Mouse (Mus musculus): ENCODE data around the gene Lamtor1. TPM values are rescaled to one million over a fixed set of nuclear protein-coding genes. Genes with fewer than 3 reads are reported as not detected.
A peak's percentile ranks its signal among the peaks of the same experiment; 100 is the strongest.

Lamtor1 gene
- total and polyA plus RNA-seq, 2 experiments from 2014 or later = 126 to 149 TPM

DNA sequence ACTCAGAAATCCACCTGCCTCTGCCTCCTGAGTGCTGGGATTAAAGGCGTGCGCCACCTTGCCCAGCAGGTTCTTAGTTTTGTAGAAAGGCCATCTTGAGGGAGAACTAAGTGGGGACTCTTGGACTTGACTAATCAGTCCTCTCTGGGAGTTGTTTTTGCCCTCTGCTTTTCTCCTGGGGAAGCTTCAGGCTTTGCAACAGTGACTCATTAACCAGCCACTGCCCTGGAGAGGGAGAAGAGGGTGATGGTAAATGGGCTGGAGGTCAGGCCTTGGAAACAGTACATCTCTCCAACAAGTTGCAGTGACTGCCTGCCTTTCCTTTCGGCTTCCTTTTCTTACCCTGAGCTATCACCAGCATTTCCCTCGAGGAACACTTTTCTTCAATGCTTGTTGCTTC is 58.8 kb downstream of the Lamtor1 start:
- ATAC-seq (ENCODE audit: insufficient read depth, low read depth) (no peak), DNase-seq (ENCODE audit: low spot score) (no peak)
- no peak for TF ChIP-seq EP300 (IDR thresholded peaks at IDR 0.05; ENCODE audit: low read depth)
- TF ChIP-seq CTCF (IDR thresholded peaks at IDR 0.05; ENCODE audit: low read depth) = no peak
- Histone ChIP-seq H3K9me3 (replicated peaks; ENCODE audit: control insufficient read depth, low read length) (no peaks in the 10 kb centered on the region), H3K4me2 (ENCODE audit: low read depth, low read length) (no peak overlapping the region), H3K4me1 (ENCODE audit: control insufficient read depth, insufficient read depth) (peaks cover 10% of the 10 kb centered on the region), H3K27ac (ENCODE audit: low read depth) (no peak overlapping the region), H3K36me3 (replicated peaks; ENCODE audit: control insufficient read depth, insufficient read depth, low read length) (no peaks in the 10 kb centered on the region), H3K9ac (replicated peaks; ENCODE audit: low read depth, low read length) (no peak overlapping the region), H3K27me3 (ENCODE audit: control insufficient read depth, insufficient read depth, low read length) (no peaks in the 10 kb centered on the region), H3K4me3 (ENCODE audit: low read depth, low read length) (no peak overlapping the region)
- 80% methylated on average over 4 of the region's 4 CpGs for WGBS

DNA sequence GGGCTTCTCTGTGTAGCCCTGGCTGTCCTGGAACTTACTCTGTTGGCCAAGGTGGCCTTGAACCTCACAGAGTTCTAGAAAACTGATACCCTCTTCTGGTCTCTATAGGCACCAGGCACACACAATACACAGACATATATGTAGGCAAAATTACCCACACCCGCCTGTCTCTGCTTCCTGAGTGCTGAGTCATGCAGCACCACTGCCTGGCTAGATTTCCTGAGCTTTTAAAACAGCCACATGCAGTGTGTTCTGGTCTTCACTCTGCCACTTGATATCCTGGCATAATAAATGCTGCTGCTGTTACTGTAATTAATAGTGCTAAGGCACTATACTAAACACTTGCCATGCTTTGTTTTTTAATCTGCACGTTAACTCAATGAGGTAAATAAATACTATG is 59.9 kb downstream of the Lamtor1 start:
- Histone ChIP-seq H3K4me1 (ENCODE audit: control insufficient read depth, insufficient read depth) (peaks cover 11% of the 10 kb centered on the region), H3K4me2 (ENCODE audit: low read depth, low read length) (no peak overlapping the region), H3K27me3 (ENCODE audit: control insufficient read depth, insufficient read depth, low read length) (no peaks in the 10 kb centered on the region), H3K9me3 (replicated peaks; ENCODE audit: control insufficient read depth, low read length) (no peaks in the 10 kb centered on the region), H3K9ac (replicated peaks; ENCODE audit: low read depth, low read length) (no peak overlapping the region), H3K27ac (ENCODE audit: low read depth) (no peak overlapping the region), H3K36me3 (replicated peaks; ENCODE audit: control insufficient read depth, insufficient read depth, low read length) (no peaks in the 10 kb centered on the region), H3K4me3 (ENCODE audit: low read depth, low read length) (no peak overlapping the region)
- ATAC-seq (ENCODE audit: insufficient read depth, low read depth) = no peak
- TF ChIP-seq EP300 (IDR thresholded peaks at IDR 0.05; ENCODE audit: low read depth) = no peak
- TF ChIP-seq CTCF (IDR thresholded peaks at IDR 0.05; ENCODE audit: low read depth) = no peak
- DNase-seq (ENCODE audit: low spot score) = no peak
- 56% methylated on average over 2 of the region's 2 CpGs for WGBS

DNA sequence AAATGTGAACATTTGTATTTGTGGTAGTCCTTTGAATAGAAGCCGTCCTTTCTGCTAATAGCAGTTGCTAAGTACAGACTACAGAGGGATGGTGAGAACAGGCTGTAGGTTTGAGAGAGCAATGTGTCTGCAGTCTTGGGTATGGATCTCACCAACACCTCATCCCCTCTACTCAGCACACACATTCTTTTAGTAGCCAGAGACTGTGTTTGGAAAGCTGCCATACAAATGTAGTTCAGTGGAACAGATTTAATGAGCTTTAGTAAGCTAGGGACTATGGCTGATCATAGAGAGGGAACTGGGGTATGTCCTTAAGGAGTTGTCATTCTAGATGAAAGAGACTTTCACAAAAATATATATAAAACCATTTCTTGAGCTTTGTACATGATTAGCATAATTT is 61.6 kb downstream of the Lamtor1 start:
- no peaks in the 10 kb centered on the region for H3K9me3 ChIP-seq (replicated peaks; ENCODE audit: control insufficient read depth, low read length)
- no peak overlapping the region for H3K4me3 ChIP-seq (ENCODE audit: low read depth, low read length)
- no peaks in the 10 kb centered on the region for H3K27me3 ChIP-seq (ENCODE audit: control insufficient read depth, insufficient read depth, low read length)
- TF ChIP-seq CTCF (IDR thresholded peaks at IDR 0.05; ENCODE audit: low read depth) (no peak), EP300 (IDR thresholded peaks at IDR 0.05; ENCODE audit: low read depth) (no peak)
- no peak overlapping the region; the same call in 1 of the 2 replicates for H3K27ac ChIP-seq (ENCODE audit: low read depth)
- DNase-seq (ENCODE audit: low spot score) = no peak
- peaks cover 16% of the 10 kb centered on the region for H3K4me1 ChIP-seq (ENCODE audit: control insufficient read depth, insufficient read depth)
- no peaks in the 10 kb centered on the region for H3K36me3 ChIP-seq (replicated peaks; ENCODE audit: control insufficient read depth, insufficient read depth, low read length)
- no peak overlapping the region for H3K9ac ChIP-seq (replicated peaks; ENCODE audit: low read depth, low read length)
- no peak for ATAC-seq (ENCODE audit: insufficient read depth, low read depth)
- 39% methylated on average over 1 of the region's 1 CpGs for WGBS
- H3K4me2 ChIP-seq (ENCODE audit: low read depth, low read length) = no peak overlapping the region

DNA sequence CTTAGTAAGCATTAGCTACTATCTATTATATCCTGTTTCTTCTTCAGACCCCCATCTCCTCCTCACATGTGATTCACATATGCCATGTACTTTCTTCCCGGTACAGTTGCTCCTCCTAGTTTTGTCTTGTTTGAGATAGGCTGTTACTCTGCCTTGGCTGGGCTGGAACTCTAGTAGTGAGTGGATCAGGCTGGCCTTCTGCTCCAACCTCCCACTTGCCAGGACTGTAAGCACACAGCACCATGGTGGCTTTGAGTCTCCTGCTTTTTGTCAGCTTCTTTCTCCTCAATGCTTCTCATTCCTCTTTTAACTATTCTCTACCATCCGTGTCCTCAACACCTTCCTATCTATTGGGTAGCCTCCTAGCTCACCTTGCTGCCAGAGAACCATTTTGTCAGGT is 63.0 kb downstream of the Lamtor1 start:
- H3K9ac ChIP-seq (replicated peaks; ENCODE audit: low read depth, low read length) = no peak overlapping the region
- TF ChIP-seq CTCF (IDR thresholded peaks at IDR 0.05; ENCODE audit: low read depth) (no peak), EP300 (IDR thresholded peaks at IDR 0.05; ENCODE audit: low read depth) (no peak)
- H3K27ac ChIP-seq (ENCODE audit: low read depth) = peak overlapping the region; percentile 96; the same call in 1 of the 2 replicates
- no peaks in the 10 kb centered on the region for H3K27me3 ChIP-seq (ENCODE audit: control insufficient read depth, insufficient read depth, low read length)
- H3K4me2 ChIP-seq (ENCODE audit: low read depth, low read length) = 0 out of 2 replicates have a peak overlapping the region, but pooled peaks have one; percentile 77
- peaks cover 26% of the 10 kb centered on the region for H3K4me1 ChIP-seq (ENCODE audit: control insufficient read depth, insufficient read depth)
- ATAC-seq (ENCODE audit: insufficient read depth, low read depth) (no peak), DNase-seq (ENCODE audit: low spot score) (no peak)
- H3K9me3 ChIP-seq (replicated peaks; ENCODE audit: control insufficient read depth, low read length) = no peaks in the 10 kb centered on the region
- no peak overlapping the region for H3K4me3 ChIP-seq (ENCODE audit: low read depth, low read length)
- no peaks in the 10 kb centered on the region for H3K36me3 ChIP-seq (replicated peaks; ENCODE audit: control insufficient read depth, insufficient read depth, low read length)
- WGBS = 60% methylated on average over 2 of the region's 2 CpGs

DNA sequence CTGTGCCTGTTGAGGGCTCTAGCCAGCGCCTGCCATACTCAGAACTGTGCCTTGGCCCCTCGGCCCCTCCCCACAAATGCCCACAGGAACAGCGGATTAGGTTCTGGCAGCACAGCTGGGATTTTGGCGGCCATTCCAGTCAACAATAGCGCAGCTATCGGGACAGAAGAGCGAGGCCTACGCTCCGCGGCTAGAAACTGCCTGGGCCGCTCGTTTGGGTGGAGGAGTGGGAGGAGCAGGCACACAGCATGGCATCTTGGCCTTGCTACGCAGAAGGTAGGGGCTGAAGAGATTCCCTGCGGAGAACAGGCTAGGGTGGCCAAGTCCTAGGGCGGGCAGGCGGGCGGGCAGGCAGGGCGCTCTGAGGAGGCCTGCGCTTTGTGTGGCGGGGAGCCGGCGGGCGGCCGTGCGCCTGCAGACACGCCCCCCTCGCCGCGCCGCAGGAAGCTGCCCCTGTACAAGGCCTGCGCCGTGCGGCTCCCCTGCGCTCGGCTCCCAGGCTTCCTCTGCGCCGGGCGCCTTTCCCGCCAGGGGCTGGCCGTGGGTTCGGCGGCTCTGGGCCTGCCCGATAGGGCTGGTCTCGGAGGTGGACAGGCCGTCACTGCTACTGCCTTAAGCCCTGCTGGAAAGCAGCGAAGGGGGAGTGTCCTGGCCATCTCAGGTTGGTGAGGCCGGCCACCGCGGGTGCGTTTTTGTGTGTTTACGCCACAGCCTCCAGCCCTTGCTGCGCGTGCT is 64.2 kb downstream of the Lamtor1 start:
- H3K9ac ChIP-seq (replicated peaks; ENCODE audit: low read depth, low read length) = peak overlapping the region; percentile 86
- ATAC-seq (ENCODE audit: insufficient read depth, low read depth) (peak; percentile 83), DNase-seq (ENCODE audit: low spot score) (peak; percentile 77)
- peak overlapping the region; percentile 73 for H3K4me3 ChIP-seq (ENCODE audit: low read depth, low read length)
- H3K36me3 ChIP-seq (replicated peaks; ENCODE audit: control insufficient read depth, insufficient read depth, low read length) = no peaks in the 10 kb centered on the region
- no peaks in the 10 kb centered on the region for H3K9me3 ChIP-seq (replicated peaks; ENCODE audit: control insufficient read depth, low read length)
- H3K27ac ChIP-seq (ENCODE audit: low read depth) = peak overlapping the region; percentile 96
- no peaks in the 10 kb centered on the region for H3K27me3 ChIP-seq (ENCODE audit: control insufficient read depth, insufficient read depth, low read length)
- peak overlapping the region; percentile 77 for H3K4me2 ChIP-seq (ENCODE audit: low read depth, low read length)
- peaks cover 36% of the 10 kb centered on the region for H3K4me1 ChIP-seq (ENCODE audit: control insufficient read depth, insufficient read depth)
- 0% methylated on average over 49 of the region's 53 CpGs for WGBS
- no peak for TF ChIP-seq EP300 (IDR thresholded peaks at IDR 0.05; ENCODE audit: low read depth)
- no peak for TF ChIP-seq CTCF (IDR thresholded peaks at IDR 0.05; ENCODE audit: low read depth)

DNA sequence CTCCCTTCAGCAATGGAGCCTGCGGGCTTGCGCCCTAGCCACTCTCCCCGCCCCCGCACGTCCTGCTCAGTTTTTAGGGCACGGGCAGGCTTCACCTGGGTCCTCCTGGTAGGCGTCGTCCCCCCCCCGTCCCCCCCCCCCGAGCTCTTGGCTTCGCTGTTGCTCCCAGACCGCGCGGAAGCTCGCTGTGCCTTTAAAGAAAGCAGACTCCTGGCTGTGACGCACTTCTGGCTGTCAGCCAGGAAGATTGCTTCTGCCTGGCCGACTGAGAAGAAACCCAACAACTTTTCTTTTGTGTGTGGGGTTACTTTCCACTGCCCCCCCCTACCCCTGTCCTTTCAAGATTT is 64.7 kb downstream of the Lamtor1 start:
- WGBS = 2% methylated on average over 13 of the region's 17 CpGs
- DNase-seq (ENCODE audit: low spot score) (peak; percentile 86), ATAC-seq (ENCODE audit: insufficient read depth, low read depth) (peak; percentile 72)
- TF ChIP-seq EP300 (IDR thresholded peaks at IDR 0.05; ENCODE audit: low read depth) = no peak
- TF ChIP-seq CTCF (IDR thresholded peaks at IDR 0.05; ENCODE audit: low read depth) = no peak
- Histone ChIP-seq H3K4me3 (ENCODE audit: low read depth, low read length) (peak overlapping the region; percentile 73), H3K9me3 (replicated peaks; ENCODE audit: control insufficient read depth, low read length) (no peaks in the 10 kb centered on the region), H3K4me1 (ENCODE audit: control insufficient read depth, insufficient read depth) (peaks cover 36% of the 10 kb centered on the region), H3K4me2 (ENCODE audit: low read depth, low read length) (peak overlapping the region; percentile 77), H3K36me3 (replicated peaks; ENCODE audit: control insufficient read depth, insufficient read depth, low read length) (no peaks in the 10 kb centered on the region), H3K27ac (ENCODE audit: low read depth) (peak overlapping the region; percentile 96), H3K27me3 (ENCODE audit: control insufficient read depth, insufficient read depth, low read length) (no peaks in the 10 kb centered on the region), H3K9ac (replicated peaks; ENCODE audit: low read depth, low read length) (peak overlapping the region; percentile 86)
